ENCODE assay signal across 1 mouse cellular context in genomic region chr19:46707296-46708151, GRCm38 (mm10).
TF ChIP-seq lines count a peak whose summit lies in the region.

As3mt (plus strand) TSS chr19:46707458.

TF ChIP-seq in CH12.LX, 34 proteins besides CTCF, POLR2A, EP300 and RAD21 (continued from another document):
- TF ChIP-seq HCFC1 (IDR thresholded peaks at IDR 0.05; ENCODE audit: low read depth, low read length) (peak; percentile 17; the same call in 1 of the 2 replicates), ETS1 (conservative IDR thresholded peaks at IDR 0.05; ENCODE audit: low read depth, low read length) (0 out of 2 replicates have a peak, but pooled peaks have one; percentile 5), MAX (IDR thresholded peaks at IDR 0.05; ENCODE audit: low read length) (0 out of 2 replicates have a peak, but pooled peaks have one; percentile 43), KAT2A (IDR thresholded peaks at IDR 0.05; ENCODE audit: insufficient replicate concordance, low read length) (0 out of 2 replicates have a peak, but pooled peaks have one; percentile 18), BHLHE40 (IDR thresholded peaks at IDR 0.05; ENCODE audit: low read depth, low read length) (peak; percentile 43), NELFE (IDR thresholded peaks at IDR 0.05; ENCODE audit: low read depth, low read length) (no peak), TCF12 (IDR thresholded peaks at IDR 0.05; ENCODE audit: low read depth, low read length) (no peak; the same call in 1 of the 2 replicates), MYC (IDR thresholded peaks at IDR 0.05; ENCODE audit: low read depth, low read length) (no peak)
